Mouse (Mus musculus): ENCODE data around the gene Caln1. TPM values are rescaled to one million over a fixed set of nuclear protein-coding genes. Genes with fewer than 3 reads are reported as not detected.
"Not testable (repeated sequence)": the region's sequence is repeated elsewhere in the genome, so short reads cannot be mapped to it uniquely, and the experiment has no call there.

Gene Caln1
- polyA plus RNA-seq, 1 experiment from 2014 or later = 0.27 TPM

DNA sequence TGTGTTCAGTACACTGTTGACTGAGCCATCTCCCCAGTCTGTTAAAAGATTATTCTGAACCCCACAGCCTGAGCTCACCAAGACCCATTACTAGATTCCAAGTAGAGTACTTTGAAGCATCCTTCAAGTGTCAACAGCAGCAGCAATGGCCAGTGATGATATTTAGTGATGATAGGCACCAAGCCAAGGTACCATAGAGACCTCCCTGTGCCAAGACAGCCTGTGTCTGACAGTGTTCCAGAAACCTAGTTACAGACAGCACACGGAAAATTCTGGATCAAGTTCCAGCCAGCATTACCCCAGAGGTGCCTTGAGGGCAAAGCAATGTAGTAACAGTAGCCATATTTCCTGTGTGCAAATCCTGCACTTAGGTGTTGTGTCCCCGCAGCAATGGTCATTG lies 208.3 kb downstream of the Caln1 start:
- no peak for DNase-seq (ENCODE audit: low spot score)
- Histone ChIP-seq H3K27ac (replicated peaks) (no peak overlapping the region), H3K4me3 (no peak overlapping the region), H3K27me3 (replicated peaks; ENCODE audit: low read depth, poor library complexity, severe bottlenecking) (no peaks in the 10 kb centered on the region), H3K9me3 (no peaks in the 10 kb centered on the region), H3K4me1 (no peaks in the 10 kb centered on the region), H3K36me3 (replicated peaks) (no peaks in the 10 kb centered on the region)
- 83% methylated on average over 2 of the region's 2 CpGs for WGBS

- H3K27me3 ChIP-seq (replicated peaks; ENCODE audit: low read depth, poor library complexity, severe bottlenecking) = no peaks in the 10 kb centered on the region
- H3K4me1 ChIP-seq = no peaks in the 10 kb centered on the region
- DNase-seq (ENCODE audit: low spot score) = no peak
- H3K4me3 ChIP-seq = no peak overlapping the region
- 87% methylated on average over 3 of the region's 3 CpGs for WGBS
- no peaks in the 10 kb centered on the region for H3K36me3 ChIP-seq (replicated peaks)
- no peak overlapping the region for H3K27ac ChIP-seq (replicated peaks)
- no peaks in the 10 kb centered on the region for H3K9me3 ChIP-seq
Measured at GRCm38 (mm10) chr5:130584042-130584441, 214.8 kb downstream of the Caln1 start.

DNA sequence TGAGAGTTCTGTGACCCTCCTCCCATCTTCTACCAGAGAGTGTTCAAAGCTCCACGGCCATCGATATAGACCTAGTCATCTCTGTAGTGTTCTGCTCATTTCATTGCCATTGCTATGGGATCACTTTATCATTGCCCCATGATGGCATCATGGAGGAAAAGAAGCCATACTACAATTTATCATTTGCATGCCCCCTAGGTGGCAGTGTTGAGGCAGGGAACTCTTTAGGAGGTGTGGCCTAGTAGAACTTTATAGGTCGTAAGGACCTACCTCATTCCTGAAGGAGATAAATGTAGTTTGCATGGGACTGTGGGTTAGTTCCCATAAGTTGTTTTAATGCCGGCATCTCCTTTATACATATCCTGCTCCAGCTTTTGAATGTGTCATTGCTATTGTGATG lies 217.0 kb downstream of the Caln1 start:
- 88% methylated on average over 4 of the region's 4 CpGs for WGBS
- H3K9me3 ChIP-seq = no peaks in the 10 kb centered on the region

DNA sequence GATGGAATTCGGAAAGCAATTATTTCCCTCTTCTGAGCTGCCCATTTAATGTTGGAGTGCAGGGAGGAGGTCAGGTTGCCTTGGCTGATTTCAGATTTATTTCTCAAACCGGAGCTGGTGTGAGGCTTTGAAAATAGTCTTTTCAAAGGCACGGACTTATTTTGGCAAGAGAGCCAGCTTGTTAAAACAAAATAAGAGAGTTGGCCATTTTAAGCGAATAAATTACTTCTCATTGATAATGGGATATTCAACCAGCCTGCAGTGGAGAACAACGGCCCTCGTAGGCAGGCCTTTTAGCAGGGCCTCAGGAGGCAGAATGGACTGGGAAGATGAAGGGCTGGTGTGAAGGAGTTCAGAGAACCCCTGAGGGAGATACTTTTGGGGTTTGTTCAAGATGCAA lies 227.3 kb downstream of the Caln1 start:
- 68% methylated on average over 6 of the region's 6 CpGs for WGBS
- Histone ChIP-seq H3K9me3 (no peaks in the 10 kb centered on the region), H3K27ac (replicated peaks) (no peak overlapping the region), H3K27me3 (replicated peaks; ENCODE audit: low read depth, poor library complexity, severe bottlenecking) (no peaks in the 10 kb centered on the region), H3K4me3 (no peak overlapping the region), H3K36me3 (replicated peaks) (no peaks in the 10 kb centered on the region), H3K4me1 (peaks cover 7% of the 10 kb centered on the region)
- no peak for DNase-seq (ENCODE audit: low spot score)

More for the DNA sequence above, 217.0 kb downstream of the Caln1 start:
- no peak for DNase-seq (ENCODE audit: low spot score)
- Histone ChIP-seq H3K4me3 (no peak overlapping the region), H3K27me3 (replicated peaks; ENCODE audit: low read depth, poor library complexity, severe bottlenecking) (no peaks in the 10 kb centered on the region), H3K27ac (replicated peaks) (no peak overlapping the region), H3K36me3 (replicated peaks) (no peaks in the 10 kb centered on the region), H3K4me1 (no peaks in the 10 kb centered on the region)

- Histone ChIP-seq H3K9me3 (no peaks in the 10 kb centered on the region), H3K4me1 (peaks cover 18% of the 10 kb centered on the region), H3K27ac (replicated peaks) (no peak overlapping the region), H3K4me3 (no peak overlapping the region), H3K27me3 (replicated peaks; ENCODE audit: low read depth, poor library complexity, severe bottlenecking) (no peaks in the 10 kb centered on the region), H3K36me3 (replicated peaks) (no peaks in the 10 kb centered on the region)
- DNase-seq (ENCODE audit: low spot score) = no peak
- WGBS = 84% methylated on average over 3 of the region's 3 CpGs
Measured at GRCm38 (mm10) chr5:130613657-130614056, 244.4 kb downstream of the Caln1 start.

DNA sequence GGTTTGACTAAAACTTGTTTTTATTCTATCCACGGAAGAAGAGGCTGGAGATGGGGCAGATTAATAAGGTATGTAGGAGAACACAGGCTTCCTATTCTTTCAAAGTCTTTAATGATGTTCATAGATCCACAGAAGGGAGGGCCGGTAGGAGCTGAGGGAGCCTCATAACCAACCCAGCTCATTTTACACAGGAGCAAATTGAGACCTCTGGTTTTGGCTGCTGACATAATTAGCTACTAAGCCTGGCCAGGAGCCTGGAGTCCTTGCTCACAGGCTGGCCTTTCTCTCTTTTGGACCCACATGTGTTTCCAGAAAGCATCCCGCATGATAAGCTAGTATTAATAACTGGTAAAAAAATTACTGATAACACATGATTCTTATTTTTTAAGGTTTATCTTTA lies 245.0 kb downstream of the Caln1 start:
- no peak overlapping the region for H3K27ac ChIP-seq (replicated peaks)
- no peak overlapping the region for H3K4me3 ChIP-seq
- H3K27me3 ChIP-seq (replicated peaks; ENCODE audit: low read depth, poor library complexity, severe bottlenecking) = no peaks in the 10 kb centered on the region
- 77% methylated on average over 3 of the region's 3 CpGs for WGBS
- no peaks in the 10 kb centered on the region for H3K36me3 ChIP-seq (replicated peaks)
- H3K9me3 ChIP-seq = peaks cover under 1% of the 10 kb centered on the region; the same call in 1 of the 2 replicates
- no peak for DNase-seq (ENCODE audit: low spot score)
- peaks cover 18% of the 10 kb centered on the region for H3K4me1 ChIP-seq

- Histone ChIP-seq H3K4me1 (peaks cover 43% of the 10 kb centered on the region), H3K27me3 (replicated peaks; ENCODE audit: low read depth, poor library complexity, severe bottlenecking) (no peaks in the 10 kb centered on the region), H3K9me3 (peaks cover 3% of the 10 kb centered on the region; the same call in 1 of the 2 replicates), H3K27ac (replicated peaks) (no peak overlapping the region), H3K4me3 (no peak overlapping the region), H3K36me3 (replicated peaks) (no peaks in the 10 kb centered on the region)
- WGBS = 62% methylated on average over 7 of the region's 7 CpGs
- DNase-seq (ENCODE audit: low spot score) = peak; percentile 43
Measured at GRCm38 (mm10) chr5:130620060-130620459, 250.8 kb downstream of the Caln1 start.

DNA sequence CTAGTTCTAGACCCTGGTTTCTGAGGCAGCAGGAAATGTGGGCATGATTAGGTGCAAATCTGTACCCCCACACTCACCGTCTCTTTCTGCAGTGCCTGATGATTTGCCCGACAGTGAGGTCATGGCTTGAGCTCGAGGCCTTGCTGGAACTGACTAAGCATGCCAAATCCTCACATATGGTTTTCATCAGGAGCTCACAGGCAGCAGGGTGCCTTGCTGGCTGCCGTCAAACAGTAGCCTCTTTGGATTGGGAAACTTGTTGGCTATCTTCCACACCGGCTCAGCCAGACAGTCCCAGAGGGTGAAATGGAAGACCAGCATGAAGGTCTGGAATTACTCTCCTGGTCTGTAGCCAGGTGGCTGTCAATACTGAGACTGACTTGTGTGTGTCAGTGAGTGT lies 254.0 kb downstream of the Caln1 start:
- Histone ChIP-seq H3K9me3 (peaks cover 3% of the 10 kb centered on the region; the same call in 1 of the 2 replicates), H3K4me1 (peaks cover 28% of the 10 kb centered on the region), H3K27ac (replicated peaks) (peak overlapping the region; percentile 1; the same call in 1 of the 2 replicates), H3K36me3 (replicated peaks) (no peaks in the 10 kb centered on the region), H3K4me3 (no peak overlapping the region), H3K27me3 (replicated peaks; ENCODE audit: low read depth, poor library complexity, severe bottlenecking) (no peaks in the 10 kb centered on the region)
- WGBS = 33% methylated on average over 5 of the region's 5 CpGs
- peak; percentile 82 for DNase-seq (ENCODE audit: low spot score)

DNA sequence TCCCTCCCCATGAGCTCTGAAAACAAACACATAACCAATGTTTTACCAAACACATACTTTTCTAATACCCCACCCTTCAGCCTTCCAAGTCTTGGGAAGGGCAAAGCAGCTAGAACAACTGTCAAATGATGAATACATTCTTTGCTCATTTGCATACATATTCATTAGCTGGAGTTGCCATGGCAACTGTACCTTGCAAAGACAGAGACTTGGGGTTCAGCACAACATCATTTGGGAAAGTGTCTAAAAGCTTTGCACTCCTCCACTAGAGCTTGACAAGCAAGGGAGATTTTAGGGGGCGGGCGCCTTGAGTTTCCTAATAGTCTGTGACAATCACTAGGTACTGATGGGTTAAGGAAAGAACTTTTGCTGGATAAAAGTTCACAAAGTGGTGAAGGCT lies 258.5 kb downstream of the Caln1 start:
- peaks cover 14% of the 10 kb centered on the region for H3K4me1 ChIP-seq
- H3K4me3 ChIP-seq = no peak overlapping the region
- H3K36me3 ChIP-seq (replicated peaks) = no peaks in the 10 kb centered on the region
- no peak for DNase-seq (ENCODE audit: low spot score)
- no peaks in the 10 kb centered on the region for H3K9me3 ChIP-seq
- no peak overlapping the region for H3K27ac ChIP-seq (replicated peaks)
- H3K27me3 ChIP-seq (replicated peaks; ENCODE audit: low read depth, poor library complexity, severe bottlenecking) = no peaks in the 10 kb centered on the region
- WGBS = 96% methylated on average over 2 of the region's 2 CpGs

GRCm38 (mm10) chr5:130635397-130635796 lies 266.1 kb downstream of the Caln1 start:
- H3K4me1 ChIP-seq = no peaks in the 10 kb centered on the region
- no peak overlapping the region for H3K4me3 ChIP-seq
- H3K27ac ChIP-seq (replicated peaks) = no peak overlapping the region
- WGBS = 75% methylated on average over 2 of the region's 2 CpGs
- no peaks in the 10 kb centered on the region for H3K9me3 ChIP-seq
- no peak for DNase-seq (ENCODE audit: low spot score)
- H3K36me3 ChIP-seq (replicated peaks) = no peaks in the 10 kb centered on the region
- no peaks in the 10 kb centered on the region for H3K27me3 ChIP-seq (replicated peaks; ENCODE audit: low read depth, poor library complexity, severe bottlenecking)

- Histone ChIP-seq H3K9me3 (0 out of 2 replicates have a peak, but pooled peaks cover 1% of the 10 kb centered on the region), H3K36me3 (replicated peaks) (no peaks in the 10 kb centered on the region), H3K27me3 (replicated peaks; ENCODE audit: low read depth, poor library complexity, severe bottlenecking) (no peaks in the 10 kb centered on the region), H3K27ac (replicated peaks) (no peak overlapping the region), H3K4me1 (no peaks in the 10 kb centered on the region), H3K4me3 (no peak overlapping the region)
- no peak for DNase-seq (ENCODE audit: low spot score)
- WGBS = 83% methylated on average over 2 of the region's 2 CpGs
Measured at GRCm38 (mm10) chr5:130641881-130642280, 272.6 kb downstream of the Caln1 start.

GRCm38 (mm10) chr5:130646126-130646525 lies 276.9 kb downstream of the Caln1 start:
- H3K4me1 ChIP-seq; H3K27me3 ChIP-seq (replicated peaks; ENCODE audit: low read depth, poor library complexity, severe bottlenecking); H3K36me3 ChIP-seq (replicated peaks); H3K4me3 ChIP-seq; H3K9me3 ChIP-seq; DNase-seq (ENCODE audit: low spot score); H3K27ac ChIP-seq (replicated peaks): not testable (repeated sequence)
- 85% methylated on average over 2 of the region's 2 CpGs for WGBS

- H3K27me3 ChIP-seq (replicated peaks; ENCODE audit: low read depth, poor library complexity, severe bottlenecking) = no peaks in the 10 kb centered on the region
- H3K4me1 ChIP-seq = peaks cover 3% of the 10 kb centered on the region; the same call in 1 of the 2 replicates
- H3K27ac ChIP-seq (replicated peaks) = no peak overlapping the region
- 87% methylated on average over 3 of the region's 3 CpGs for WGBS
- no peak overlapping the region for H3K4me3 ChIP-seq
- no peaks in the 10 kb centered on the region for H3K36me3 ChIP-seq (replicated peaks)
- H3K9me3 ChIP-seq = no peaks in the 10 kb centered on the region
- DNase-seq (ENCODE audit: low spot score) = no peak
Measured at GRCm38 (mm10) chr5:130658141-130658540, 288.9 kb downstream of the Caln1 start.

DNA sequence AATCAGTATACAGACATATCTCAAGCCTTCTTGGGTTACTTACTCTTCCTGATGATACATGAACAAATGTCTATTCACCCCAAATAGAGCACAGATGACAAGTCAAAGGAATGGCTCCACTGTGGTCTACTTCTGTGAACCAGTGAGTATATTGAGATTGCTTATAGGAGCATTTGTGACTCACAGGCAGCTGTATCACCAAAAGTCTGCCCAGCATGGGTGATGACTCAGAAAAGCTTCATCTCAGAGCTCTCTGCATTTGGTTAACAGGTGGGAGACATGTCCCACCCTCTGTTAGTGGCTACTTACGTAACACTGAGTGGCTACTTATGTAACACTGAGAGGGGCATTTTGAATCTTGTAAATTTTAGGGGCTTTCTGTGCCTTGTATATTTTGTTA lies 296.8 kb downstream of the Caln1 start:
- Histone ChIP-seq H3K4me3 (no peak overlapping the region), H3K27ac (replicated peaks) (no peak overlapping the region), H3K9me3 (no peaks in the 10 kb centered on the region), H3K27me3 (replicated peaks; ENCODE audit: low read depth, poor library complexity, severe bottlenecking) (no peaks in the 10 kb centered on the region), H3K36me3 (replicated peaks) (no peaks in the 10 kb centered on the region), H3K4me1 (peaks cover 3% of the 10 kb centered on the region; the same call in 1 of the 2 replicates)
- DNase-seq (ENCODE audit: low spot score) = no peak
- 98% methylated on average over 1 of the region's 1 CpGs for WGBS
